Mouse (Mus musculus): ENCODE data around the gene Strbp.
"Not testable (repeated sequence)": the region's sequence is repeated elsewhere in the genome, so short reads cannot be mapped to it uniquely, and the experiment has no call there.

Strbp gene

GRCm38 (mm10) chr2:37519286-37519640 lies 184.4 kb downstream of the Strbp start:
- no peak for DNase-seq (ENCODE audit: low spot score)

GRCm38 (mm10) chr2:37518561-37519285 lies 184.9 kb downstream of the Strbp start:
- DNase-seq (ENCODE audit: low spot score): no peak

- no peak for DNase-seq (ENCODE audit: low spot score)
These were observed 186.7 kb downstream of the Strbp start for GRCm38 (mm10) chr2:37516922-37517462.

GRCm38 (mm10) chr2:37516030-37516710 lies 187.5 kb downstream of the Strbp start, which contains the start of gene Gpr21:
Gene Gpr21, plus strand, starts transcription at chr2:37516332.
- DNase-seq (ENCODE audit: low spot score): peak; percentile 39

- DNase-seq (ENCODE audit: low spot score): no peak
These were observed 192.3 kb downstream of the Strbp start for GRCm38 (mm10) chr2:37511134-37511901.

- not testable (repeated sequence) for DNase-seq (ENCODE audit: low spot score)
These were observed 197.8 kb downstream of the Strbp start for GRCm38 (mm10) chr2:37505856-37506255.

- no peak for DNase-seq (ENCODE audit: low spot score)
These were observed 206.3 kb downstream of the Strbp start for GRCm38 (mm10) chr2:37497321-37497720.

- no peak for DNase-seq (ENCODE audit: low spot score)
These were observed 214.7 kb downstream of the Strbp start for GRCm38 (mm10) chr2:37488956-37489355.

- DNase-seq (ENCODE audit: low spot score): no peak
These were observed 217.3 kb downstream of the Strbp start for GRCm38 (mm10) chr2:37486408-37486807.

- no peak for DNase-seq (ENCODE audit: low spot score)
These were observed 218.3 kb downstream of the Strbp start for GRCm38 (mm10) chr2:37485370-37485769.

GRCm38 (mm10) chr2:37484165-37484564 lies 219.5 kb downstream of the Strbp start:
- DNase-seq (ENCODE audit: low spot score): no peak

- no peak for DNase-seq (ENCODE audit: low spot score)
These were observed 223.6 kb downstream of the Strbp start for GRCm38 (mm10) chr2:37480039-37480438.

GRCm38 (mm10) chr2:37479559-37479958 lies 224.1 kb downstream of the Strbp start:
- DNase-seq (ENCODE audit: low spot score): no peak

GRCm38 (mm10) chr2:37466266-37466665 lies 237.4 kb downstream of the Strbp start:
- DNase-seq (ENCODE audit: low spot score): no peak

GRCm38 (mm10) chr2:37460707-37461106 lies 243.0 kb downstream of the Strbp start:
- DNase-seq (ENCODE audit: low spot score): no peak

GRCm38 (mm10) chr2:37452376-37452760 lies 251.3 kb downstream of the Strbp start:
- no peak for DNase-seq (ENCODE audit: low spot score)

GRCm38 (mm10) chr2:37451667-37452375 lies 251.8 kb downstream of the Strbp start:
- peak; percentile 95 for DNase-seq (ENCODE audit: low spot score)

GRCm38 (mm10) chr2:37442611-37443591 lies 260.8 kb downstream of the Strbp start, which contains the start of the genes Zbtb26, Zbtb6 and Rabgap1:
Gene Zbtb26, minus strand, starts transcription at chr2:37443135.
Gene Zbtb6, minus strand, starts transcription at chr2:37443171.
Gene Rabgap1, plus strand, starts transcription at chr2:37443279.
- peak; percentile 97 for DNase-seq (ENCODE audit: low spot score)

Data from yolk sac, embryonic 10.5 days (tissue).